Mouse (Mus musculus) heart, adult 2 months (tissue): ENCODE results near the gene Bloc1s5.

Experiments
- CTCF ChIP-seq: fragments of 200-600 bp; IDR thresholded peaks from 2 replicates; pipeline ENCODE4 v1.8.1; 2022; ENCODE audit warnings: antibody characterized with exemption, mild to moderate bottlenecking, moderate library complexity
- POLR2A ChIP-seq: fragments of 200-500 bp; IDR thresholded peaks from 2 replicates; pipeline ENCODE4 v1.6.1; 2011; ENCODE audit warnings: mild to moderate bottlenecking, low read depth, low read length, control low read depth; ENCODE audit not compliant: insufficient read depth

DNA sequence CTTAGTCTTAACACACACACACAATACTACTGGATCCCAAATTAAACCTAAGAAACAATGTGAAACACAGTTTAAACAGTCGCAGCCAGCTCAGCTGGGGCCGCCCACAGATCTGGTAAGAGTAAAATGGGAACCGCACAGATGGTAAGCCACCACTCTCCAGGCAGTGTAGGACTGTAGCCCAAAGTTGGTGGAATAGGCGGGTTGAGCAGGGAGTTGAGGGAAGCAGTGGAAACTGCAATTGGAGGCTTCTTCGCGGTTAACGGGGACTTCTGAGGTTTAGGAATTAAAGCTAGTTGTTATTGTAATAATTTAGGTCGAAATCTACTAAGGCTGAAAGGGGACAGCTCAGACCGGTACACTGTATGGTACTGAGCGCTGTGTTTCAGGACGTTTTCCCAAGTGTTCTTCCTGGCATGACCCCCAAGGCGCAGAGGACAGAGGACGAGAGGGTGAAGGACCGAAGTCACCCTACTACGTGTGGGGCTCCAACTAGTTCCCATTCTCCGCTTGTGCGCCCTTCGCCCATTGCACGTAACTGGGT, 581 bp downstream of the Bloc1s5 start:
- TF ChIP-seq CTCF, result no peak
- no peak for TF ChIP-seq POLR2A
